Mouse (Mus musculus) common myeloid progenitor, adult 5-6 weeks (primary cell): ENCODE measurements around the gene Mosmo. TPM values are rescaled to one million over a fixed set of nuclear protein-coding genes. Genes with fewer than 3 reads are reported as not detected.

ENCODE experiments used
- ATAC-seq: replicated peaks from 2 replicates; pipeline ENCODE4 v1.8.0; 2016; ENCODE audit warnings: low read depth, mild to moderate bottlenecking, moderate TSS enrichment, inconsistent platforms; ENCODE audit not compliant: poor library complexity, severe bottlenecking
- total RNA-seq: library from RNA; stranded (forward); fragments of 200-1000, 187-1606 nt; gene quantifications from 2 replicates; pipeline ENCODE4 v1.2.3, GENCODE M21; 2017

The Mosmo gene
- total RNA-seq, result 16.9 and 20.2 TPM in 2 replicates

DNA sequence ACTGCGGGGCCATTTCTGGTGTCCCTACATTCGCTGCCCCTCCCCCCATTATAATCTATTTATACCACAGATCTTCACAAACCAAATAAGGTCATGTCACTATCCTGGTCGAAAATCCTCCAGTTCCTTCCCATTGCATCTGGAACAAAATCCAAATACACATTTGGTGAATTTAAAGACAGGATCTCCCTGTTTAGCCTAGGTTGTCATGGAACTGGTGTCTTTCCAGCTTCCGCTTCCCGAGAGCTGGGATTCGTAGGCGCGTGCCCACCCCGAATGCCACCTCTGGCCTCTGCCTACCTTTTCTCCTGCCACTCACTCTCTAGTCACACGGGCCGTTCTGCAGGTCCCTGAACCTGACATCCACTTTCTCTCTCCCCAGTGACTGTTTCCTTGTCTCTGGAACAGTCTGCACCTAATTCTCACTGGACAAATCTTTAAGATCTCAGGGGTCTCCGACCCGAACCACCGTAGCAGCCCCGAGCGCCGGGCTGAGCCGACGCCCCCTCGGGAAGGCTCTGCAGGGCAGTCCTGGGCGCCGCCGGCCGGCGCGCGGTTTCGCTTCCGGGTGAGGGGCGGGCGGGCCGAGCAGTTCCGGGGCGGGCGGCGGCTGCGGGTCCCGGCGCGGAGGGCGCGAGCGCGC, at the start of gene Mosmo:
Gene Mosmo, plus strand, starts transcription at position 618 of the 643 bp plus-strand sequence.
- ATAC-seq, result peak; percentile 57

DNA sequence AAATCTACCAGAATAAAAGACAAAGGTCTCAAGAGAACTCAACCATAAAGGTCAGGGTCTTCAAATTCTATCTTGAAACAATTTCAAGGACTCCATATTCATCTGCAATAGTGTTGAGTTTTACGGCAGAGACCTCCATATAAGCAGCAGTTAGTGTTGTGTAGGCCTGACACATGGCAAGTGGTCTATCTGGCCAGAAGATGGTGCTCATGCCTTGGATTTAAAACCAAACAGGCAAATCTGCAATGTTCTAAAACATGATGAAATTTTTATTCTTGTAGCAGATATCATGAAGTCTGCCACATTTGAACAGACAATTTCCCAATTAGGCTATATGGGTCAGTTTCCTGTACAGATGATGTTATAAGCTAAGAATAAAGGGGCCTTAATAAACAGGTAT, 44.9 kb upstream of the Mosmo start:
- ATAC-seq, result 0 out of 2 replicates have a peak, but pooled peaks have one; percentile 26

DNA sequence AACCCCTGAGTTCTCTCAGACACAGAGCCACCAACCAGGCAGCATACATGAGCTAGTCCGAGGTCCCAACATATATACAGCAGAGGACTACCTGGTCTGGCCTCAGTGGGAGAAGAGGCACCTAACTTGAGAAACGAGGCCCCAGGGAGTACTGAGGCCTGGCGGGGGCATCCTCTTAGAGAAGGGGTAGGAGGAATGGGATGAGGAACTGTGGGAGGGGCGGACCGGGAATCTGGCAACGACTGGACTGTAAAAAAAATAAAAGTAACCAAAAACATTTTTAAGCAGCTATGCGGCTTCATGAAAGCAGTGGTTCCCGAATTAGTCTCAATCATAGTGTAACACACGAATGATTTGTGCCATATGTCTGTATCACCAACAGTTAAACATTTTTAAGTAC, 43.1 kb upstream of the Mosmo start:
- ATAC-seq, result no peak

DNA sequence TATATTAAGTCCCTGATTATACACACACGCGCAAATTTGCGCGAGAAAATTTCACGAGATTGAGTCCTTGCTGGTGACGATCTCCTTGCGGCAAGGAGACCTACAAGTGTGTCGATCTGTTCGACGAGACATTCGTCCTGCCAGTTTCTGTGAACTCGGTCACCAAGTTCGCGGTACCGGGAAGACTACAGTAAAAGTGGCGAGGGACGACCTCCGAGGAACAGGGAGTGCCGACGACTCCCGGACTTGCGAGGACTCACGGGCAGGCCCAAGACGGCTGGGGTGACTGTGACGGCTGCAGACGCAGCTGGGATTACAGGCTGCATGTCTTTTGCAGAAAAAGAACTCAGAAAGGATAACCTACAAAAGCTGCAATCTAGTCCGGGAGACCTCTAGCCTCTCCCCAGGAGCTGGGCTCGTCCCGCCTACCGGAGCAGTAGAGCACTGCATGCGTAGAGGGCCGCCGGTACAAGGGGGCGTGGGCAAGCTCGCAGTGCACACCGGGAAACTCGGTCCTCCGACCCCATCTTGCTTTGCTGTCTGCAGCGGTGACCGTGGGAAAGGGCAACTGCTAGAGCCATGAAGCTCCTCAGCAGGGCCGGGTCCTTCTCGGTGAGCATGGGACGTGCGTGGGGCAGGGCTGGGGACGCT, 42.6 kb upstream of the Mosmo start, which contains the start of gene Uqcrc2:
Gene Uqcrc2, plus strand, starts transcription at position 466 of the 651 bp plus-strand sequence.
- ATAC-seq, result peak; percentile 96

DNA sequence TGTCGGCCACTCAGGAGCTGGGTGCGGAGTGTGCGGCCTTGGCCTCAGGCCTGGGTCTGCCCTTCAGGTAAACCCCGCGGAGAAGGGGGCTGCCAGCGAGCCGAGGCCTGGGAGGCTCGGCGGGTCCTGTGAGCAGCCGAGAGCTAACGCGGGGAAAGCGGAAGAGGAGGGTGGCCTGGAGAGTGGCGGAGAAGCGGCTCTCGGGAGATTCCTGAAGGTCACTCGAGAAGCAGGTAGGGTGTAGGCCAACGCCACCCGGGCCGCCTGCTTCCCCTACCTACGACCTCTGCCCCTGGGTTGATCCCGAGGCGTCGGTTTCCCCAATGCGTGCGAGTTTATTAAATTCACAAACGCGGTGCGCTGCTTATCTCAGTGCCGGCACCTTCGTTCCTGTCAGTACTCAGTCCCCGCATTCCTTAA, 42.0 kb upstream of the Mosmo start:
- peak; percentile 66 for ATAC-seq

DNA sequence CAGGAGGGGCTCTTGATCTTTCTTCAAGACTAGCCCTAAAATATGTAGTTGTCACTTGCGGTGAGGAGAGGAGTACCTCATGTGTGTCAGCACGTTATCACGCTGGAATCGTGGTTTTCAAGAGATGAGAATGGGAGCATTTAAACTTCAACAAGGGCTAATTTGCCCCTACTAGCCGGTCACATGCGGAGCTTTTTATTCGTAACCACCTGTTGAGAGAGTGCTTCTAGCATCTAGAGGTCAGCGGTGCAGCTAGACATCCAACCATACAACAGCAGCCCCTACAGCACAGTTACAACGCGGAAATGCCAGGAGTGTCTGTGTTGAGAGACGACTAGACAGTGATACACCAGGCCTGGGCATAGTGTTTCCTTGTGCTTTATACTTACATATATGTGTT, 41.6 kb upstream of the Mosmo start:
- 0 out of 2 replicates have a peak, but pooled peaks have one; percentile 5 for ATAC-seq

DNA sequence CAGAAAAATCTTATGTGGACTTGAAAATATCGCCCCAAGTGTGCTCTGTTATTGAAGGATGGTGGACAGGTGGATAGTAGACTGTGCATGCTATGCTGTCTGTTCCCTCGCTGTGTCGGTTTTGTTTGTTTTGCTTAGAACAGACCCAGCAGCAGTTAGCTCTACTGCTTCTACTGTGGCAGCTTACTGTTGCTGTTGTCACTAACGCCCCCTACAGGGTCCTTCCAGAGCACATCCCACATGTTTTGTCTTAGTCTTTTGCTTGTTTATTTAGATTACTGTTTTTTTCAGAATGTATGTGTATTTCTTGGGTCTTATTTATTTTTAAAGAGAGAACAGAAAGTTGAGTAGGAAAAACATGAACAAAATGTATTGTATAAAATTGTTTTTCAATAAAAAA, 34.2 kb upstream of the Mosmo start:
- 0 out of 2 replicates have a peak, but pooled peaks have one; percentile 45 for ATAC-seq

DNA sequence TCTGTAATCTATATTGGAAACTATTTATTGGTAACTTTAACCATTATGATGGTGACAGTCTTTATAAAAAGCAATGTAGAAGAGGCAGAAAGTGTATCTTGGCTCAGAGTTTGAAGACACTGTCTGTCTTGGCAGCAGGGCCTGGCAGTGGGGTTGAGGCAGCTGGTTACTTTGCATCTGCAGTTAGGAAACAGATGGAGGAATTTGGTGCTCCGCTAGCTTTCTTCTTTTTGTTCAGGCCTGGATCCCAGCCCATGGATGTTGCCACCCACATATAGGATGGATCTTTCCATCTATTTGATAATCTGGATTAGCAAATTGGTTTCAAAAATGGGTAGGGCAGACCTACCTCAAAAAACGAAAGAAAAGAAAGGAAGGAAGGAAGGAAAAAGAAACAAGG, 29.6 kb upstream of the Mosmo start:
- ATAC-seq, result no peak

DNA sequence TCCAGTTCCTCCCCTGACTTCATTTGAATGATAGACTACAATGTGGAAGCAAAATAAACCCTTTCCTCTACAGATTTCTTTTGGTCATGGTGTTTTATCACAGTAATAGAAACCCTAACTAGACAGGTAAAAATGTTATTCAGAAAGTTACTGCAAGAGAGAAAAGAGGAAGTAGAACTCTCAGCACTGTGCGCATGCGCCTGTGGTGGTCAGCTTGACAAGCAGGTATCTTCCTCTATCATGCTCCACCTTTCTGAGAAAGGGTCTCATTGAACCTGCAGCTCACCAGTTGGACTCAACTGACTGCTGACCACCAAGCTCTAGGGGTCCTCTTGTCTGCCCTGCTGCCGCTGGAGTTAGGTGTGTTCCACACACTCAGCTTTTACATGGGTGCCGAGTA, 15.3 kb upstream of the Mosmo start:
- peak; percentile 39 for ATAC-seq

DNA sequence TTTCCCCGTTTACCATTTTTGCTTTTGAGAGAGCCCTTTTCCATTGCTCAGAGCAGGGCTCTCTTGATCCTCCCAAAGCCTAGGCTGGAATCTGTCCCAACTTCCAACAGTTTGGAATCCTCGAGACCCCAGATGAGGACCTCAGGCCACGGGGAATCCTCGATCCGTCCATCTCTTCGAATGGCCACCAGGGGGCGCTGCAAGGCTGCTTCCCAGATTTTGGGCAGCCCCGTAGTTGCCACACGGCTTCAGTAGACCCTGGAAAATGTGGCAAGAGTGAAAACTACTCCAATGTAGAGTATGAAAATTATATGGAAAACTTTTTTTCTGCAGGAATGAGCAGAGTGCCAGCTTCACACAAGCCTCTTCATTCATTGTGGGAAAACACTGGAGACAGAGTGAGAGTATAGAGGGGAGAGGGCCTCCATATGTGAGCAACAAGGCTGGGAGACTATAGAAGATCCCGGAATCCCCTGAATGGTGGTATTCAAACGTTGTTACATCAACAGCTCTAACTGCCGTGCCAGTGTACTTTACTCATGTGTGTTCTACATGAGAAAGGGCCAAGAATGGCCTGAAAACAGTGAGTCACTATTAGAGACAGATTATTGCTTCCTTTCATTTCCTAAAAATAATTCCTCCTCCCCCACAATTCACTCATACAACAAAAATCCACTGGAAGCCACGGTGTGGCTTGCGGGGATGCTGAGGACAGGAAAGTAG, 7.1 kb upstream of the Mosmo start, which contains the start of gene Pdzd9:
Gene Pdzd9, minus strand, starts transcription at position 191 of the 723 bp plus-strand sequence.
- ATAC-seq, result peak; percentile 93

DNA sequence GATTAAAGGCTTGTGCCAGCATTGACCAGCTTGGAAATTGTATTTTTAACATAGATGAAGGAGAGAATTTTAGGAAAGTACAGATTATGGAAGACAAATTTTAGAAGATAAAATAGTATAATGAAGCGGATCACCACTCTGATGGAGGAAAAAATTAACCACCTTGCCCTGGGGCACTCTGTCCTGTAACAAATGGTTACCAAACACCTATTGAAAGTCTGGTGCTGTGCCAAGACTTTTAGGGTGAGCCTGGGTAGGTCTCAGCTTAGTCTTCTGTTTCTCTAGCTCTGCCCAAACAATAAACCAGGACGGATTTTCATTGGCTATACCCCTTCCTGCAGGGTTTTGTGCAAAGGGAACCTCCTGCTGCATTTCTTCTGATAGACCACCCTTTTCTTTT, 6.1 kb upstream of the Mosmo start:
- ATAC-seq, result no peak

DNA sequence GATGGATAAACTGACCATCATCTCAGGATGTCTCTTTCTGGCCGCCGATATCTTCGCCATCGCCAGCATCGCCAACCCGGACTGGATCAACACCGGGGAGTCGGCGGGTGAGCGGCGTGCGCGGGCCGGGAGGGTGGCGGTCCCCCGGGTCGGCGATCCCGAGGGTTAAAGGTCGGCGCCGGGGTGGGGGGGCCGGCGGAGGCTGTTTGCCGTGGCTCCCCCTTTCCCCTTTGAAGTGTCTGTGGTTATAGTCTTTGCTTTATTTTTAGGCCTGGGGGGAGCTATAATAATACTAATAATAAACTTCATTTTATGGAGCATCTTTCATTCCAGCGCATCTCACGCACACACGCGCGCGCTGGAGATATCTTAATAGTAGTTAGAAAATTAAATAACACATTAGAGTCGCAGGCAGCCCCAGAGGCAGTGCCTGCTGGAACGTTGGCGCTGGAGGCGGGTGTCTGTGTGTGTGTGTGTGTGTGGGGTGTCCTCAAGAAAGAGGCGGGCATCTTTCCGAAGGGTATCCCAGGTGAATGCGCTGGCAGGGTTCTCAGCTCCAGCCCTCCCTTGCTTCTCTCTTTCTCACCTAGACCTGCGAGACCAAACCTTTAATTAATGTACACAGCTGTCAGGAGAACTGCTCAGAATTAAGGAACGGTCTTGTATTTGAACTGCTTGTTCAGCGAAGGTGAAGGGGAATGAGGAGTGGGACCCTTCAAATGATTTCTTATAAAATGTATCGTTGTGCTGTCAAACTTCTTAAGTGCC, 530 bp downstream of the Mosmo start:
- ATAC-seq, result no peak

DNA sequence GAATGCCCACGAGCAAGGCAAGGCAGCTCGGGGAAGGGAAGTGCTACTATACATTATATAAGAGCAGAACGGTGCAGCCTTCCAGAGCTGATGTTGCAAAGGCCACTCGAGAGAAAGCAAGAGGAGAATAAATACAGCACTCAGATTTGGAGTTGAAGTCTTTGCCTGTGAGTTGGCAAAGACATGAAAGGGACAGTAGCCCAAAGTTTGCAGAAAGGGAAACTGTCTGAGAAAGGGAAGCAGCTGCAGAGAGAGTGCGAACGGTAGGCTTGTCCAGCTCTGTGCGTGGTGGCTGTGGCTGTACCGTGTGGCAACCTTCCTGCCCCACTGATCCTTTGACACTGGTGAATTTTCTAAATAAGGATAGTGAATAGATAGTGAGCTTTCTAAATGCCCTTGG, 1.6 kb downstream of the Mosmo start:
- peak; percentile 62 for ATAC-seq

DNA sequence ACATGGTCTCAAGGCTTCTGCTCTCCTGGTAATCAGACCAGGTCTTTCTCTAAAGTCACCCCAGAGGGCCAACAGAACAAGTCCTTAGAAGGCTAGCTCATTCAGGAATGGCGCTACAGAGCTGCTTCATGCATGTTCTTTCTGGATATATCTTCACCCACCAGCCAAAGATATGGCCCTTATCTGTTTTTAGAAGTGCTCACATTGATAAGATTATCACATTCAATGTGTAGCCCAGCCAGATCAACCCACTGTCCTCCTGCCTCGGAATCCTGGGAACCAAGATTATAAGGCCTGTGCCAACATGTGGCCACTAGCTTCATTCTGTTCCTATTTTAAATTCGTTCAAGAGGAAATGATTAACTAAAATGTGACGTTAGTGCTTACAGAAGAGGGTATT, 4.6 kb downstream of the Mosmo start:
- no peak for ATAC-seq

DNA sequence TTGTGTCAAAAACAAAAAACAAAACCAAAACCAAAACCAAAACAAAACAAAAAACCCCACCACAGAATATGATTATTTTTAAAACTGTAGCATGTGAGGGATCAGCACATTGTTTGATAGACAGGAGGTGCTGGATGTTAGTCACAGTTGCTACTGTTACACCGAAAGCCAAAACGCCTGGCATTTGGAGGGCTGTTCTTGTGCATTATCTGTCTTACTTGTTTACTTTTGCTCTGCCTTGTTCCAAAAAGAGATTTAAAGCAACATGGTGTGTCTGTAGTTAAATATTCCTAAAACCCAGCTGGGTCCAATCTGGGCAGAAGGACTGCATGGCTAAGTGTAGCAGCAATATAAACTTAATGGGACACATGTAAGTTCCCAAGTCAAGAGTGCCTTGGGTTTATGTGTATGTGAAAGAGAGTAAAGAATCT, 7.3 kb downstream of the Mosmo start:
- ATAC-seq, result no peak

DNA sequence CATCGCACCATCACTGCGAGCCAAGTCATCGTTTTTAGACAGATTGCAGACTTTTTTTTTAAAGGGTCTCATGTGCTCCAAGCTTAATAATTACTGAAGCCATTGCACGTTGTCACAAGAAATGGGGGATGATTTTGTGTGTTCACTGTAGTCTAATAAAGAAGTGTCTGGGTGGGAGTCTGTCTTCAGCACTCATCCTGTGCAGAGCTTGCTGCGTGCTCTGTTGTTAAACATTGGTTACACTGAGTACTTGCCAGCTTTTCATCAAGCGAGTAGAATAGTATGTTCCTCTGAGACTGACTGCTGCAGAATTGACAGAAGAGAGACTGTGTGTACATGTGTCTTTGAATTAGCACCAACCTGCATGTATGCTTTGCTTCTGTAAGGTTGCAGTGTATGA, 7.8 kb downstream of the Mosmo start:
- no peak for ATAC-seq

DNA sequence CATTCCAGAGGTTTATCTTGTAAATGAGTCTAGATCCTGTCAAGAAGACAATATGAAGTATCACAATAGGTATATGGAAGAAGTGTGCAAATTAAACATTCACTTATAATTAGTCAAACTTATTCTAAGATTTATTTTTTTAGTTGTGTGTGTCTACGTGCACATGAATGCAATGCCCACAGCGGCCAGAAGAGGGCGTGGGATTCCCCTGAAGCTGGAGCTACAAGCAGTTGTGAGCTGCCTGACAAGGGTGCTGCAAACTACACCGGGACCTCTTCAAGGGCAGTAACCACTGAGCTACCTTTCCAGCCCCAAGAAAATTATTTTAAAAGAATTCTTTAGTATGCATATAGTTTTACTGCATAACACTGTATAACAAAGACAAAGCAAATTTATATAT, 13.2 kb downstream of the Mosmo start:
- ATAC-seq, result 0 out of 2 replicates have a peak, but pooled peaks have one; percentile 36

DNA sequence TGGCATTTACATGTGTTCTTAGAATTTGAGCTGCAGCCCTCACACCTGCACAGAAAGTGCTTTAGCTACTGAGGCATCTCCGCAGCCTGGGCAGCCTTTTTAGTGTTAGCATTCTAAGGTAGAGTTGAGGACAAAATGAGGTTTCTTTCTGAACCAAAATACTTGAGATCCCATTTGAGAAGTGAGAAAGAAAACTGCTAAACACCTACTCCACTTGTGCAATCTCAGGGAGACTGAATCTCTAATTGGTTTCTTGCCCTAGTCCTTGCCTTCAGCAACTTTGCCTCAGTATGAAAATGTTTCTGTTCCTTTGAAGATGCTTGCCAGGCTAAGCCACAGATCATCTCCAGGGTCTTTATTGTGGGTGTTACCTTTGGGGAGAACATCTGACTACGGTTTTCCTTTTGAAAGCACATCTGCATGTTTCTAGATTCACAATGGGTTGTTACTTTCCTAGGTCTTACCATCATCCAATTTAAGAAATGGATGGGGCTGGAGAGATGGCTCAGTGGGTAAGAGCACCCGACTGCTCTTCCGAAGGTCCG, 16.5 kb downstream of the Mosmo start:
- ATAC-seq, result no peak

DNA sequence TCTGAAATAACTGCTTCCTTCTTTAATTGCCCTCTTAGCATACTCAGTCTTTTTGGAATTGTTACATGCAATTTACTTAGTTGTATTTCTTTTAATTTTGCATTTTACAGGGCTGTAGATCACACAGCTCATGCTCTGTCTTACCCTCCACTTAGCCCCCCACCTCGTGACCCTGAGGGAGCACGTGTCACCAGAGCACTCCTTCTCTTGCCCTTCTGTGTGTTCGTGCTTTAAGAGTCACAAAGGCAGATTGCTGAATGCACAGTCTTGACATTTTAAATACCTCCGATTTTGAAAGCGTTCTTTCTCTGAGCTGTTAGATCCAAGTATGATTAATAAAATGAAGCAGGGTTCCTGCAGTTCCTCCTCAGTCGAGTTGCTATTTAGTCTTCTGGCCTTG, 17.8 kb downstream of the Mosmo start:
- ATAC-seq, result no peak

DNA sequence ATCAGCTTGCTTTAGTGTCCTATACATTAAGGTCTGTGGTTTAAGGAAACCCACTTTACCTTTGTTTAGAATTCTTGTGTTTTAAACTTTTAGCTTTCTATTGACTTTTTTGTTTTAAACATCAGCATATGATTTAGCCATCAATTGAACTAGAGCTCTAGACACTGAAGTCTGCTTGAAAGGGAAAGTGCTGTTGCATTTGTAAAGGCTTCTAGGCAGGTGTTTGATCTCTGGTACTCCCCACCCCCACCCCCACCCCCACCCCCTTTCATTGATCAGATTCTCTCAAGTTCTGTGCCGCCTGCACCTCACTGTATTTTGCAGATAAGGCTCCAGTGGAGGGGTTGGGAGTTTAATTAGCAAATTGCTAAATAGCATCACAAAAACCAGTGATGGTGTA, 18.2 kb downstream of the Mosmo start:
- no peak for ATAC-seq
